Mouse (Mus musculus) bone marrow, adult 2 months (tissue): ENCODE data around the gene Nfkbie.

Experiments used
- CTCF ChIP-seq: fragments of 200-500 bp; IDR thresholded peaks from 2 replicates; pipeline ENCODE4 v1.5.1; 2011; ENCODE audit warnings: low read length, control low read depth; ENCODE audit not compliant: control insufficient read depth, insufficient read depth
- POLR2A ChIP-seq: fragments of 200-500 bp; IDR thresholded peaks from 2 replicates; pipeline ENCODE4 v1.6.1; 2011; ENCODE audit warnings: low read depth, mild to moderate bottlenecking, control low read depth, low read length, borderline replicate concordance; ENCODE audit not compliant: control insufficient read depth

GRCm38 (mm10) chr17:45586449-45586837, 30.9 kb downstream of the Nfkbie start:
- peak; percentile 45 for TF ChIP-seq CTCF
- no peak for TF ChIP-seq POLR2A
